Mouse (Mus musculus) hindbrain, postnatal 0 days (tissue): ENCODE measurements at regions not wholly inside any gene's neighbourhood (a gene's known extent, or its start where the extent isn't known, plus 50 kb on each side); places are given as distances from the start of the nearest gene placed in this dataset.
A peak's percentile ranks its signal among the peaks of the same experiment; 100 is the strongest.

Experiments
- ATAC-seq: fragments of 200-750 bp; cut with Nextera tagmentation; 2 replicates; pipeline ENCODE4 v1.8.0; 2017; ENCODE audit warnings: mild to moderate bottlenecking, moderate TSS enrichment, moderate library complexity
- DNase-seq: peaks from one replicate; pipeline ENCODE4 v3.0.0-alpha.2; 2015; ENCODE audit warnings: low spot score
- H3K27ac ChIP-seq: fragments of 300-500 bp; sonication (generic); 2 replicates; pipeline ENCODE4 v1.5.1; 2014; ENCODE audit warnings: mild to moderate bottlenecking
- H3K27me3 ChIP-seq: fragments of 300-500 bp; sonication (generic); 2 replicates; pipeline ENCODE4 v1.6.1; 2014; ENCODE audit warnings: low read length, mixed read lengths; ENCODE audit not compliant: insufficient read depth
- H3K36me3 ChIP-seq: fragments of 300-500 bp; sonication (generic); 2 replicates; pipeline ENCODE4 v1.6.1; 2014; ENCODE audit warnings: low read length, mixed read lengths; ENCODE audit not compliant: insufficient read depth
- H3K4me1 ChIP-seq: fragments of 300-500 bp; sonication (generic); 2 replicates; pipeline ENCODE4 v1.6.1; 2014; ENCODE audit warnings: antibody characterized with exemption, low read length, mixed read lengths; ENCODE audit not compliant: insufficient read depth
- H3K4me2 ChIP-seq: fragments of 300-500 bp; sonication (generic); 2 replicates; pipeline ENCODE4 v1.6.1; 2014; ENCODE audit warnings: low read depth, mild to moderate bottlenecking, low read length, moderate library complexity, mixed read lengths
- H3K4me3 ChIP-seq: fragments of 300-500 bp; sonication (generic); 2 replicates; pipeline ENCODE4 v1.5.1; 2014; ENCODE audit warnings: low read length
- H3K9ac ChIP-seq: fragments of 300-500 bp; sonication (generic); replicated peaks from 2 replicates; pipeline ENCODE4 v1.6.1; 2014; ENCODE audit warnings: mild to moderate bottlenecking, low read length, moderate library complexity, mixed read lengths
- H3K9me3 ChIP-seq: fragments of 300-500 bp; sonication (generic); 2 replicates; pipeline ENCODE4 v1.6.1; 2016; ENCODE audit warnings: low read length, mixed read lengths
- CTCF ChIP-seq: IDR thresholded peaks from 2 replicates; pipeline ENCODE4 v1.5.1; 2016; ENCODE audit warnings: antibody characterized with exemption, control low read depth, low read depth
- WGBS: fragments of 180-500 bp; shearing (Covaris S2); extraction: QIAGEN DNeasy Blood & Tissue Kit; methylation state at CpG from one replicate; pipeline ENCODE4 v1.1.7; 2014; 5-methylcytosine and 5-hydroxymethylcytosine counted together

DNA sequence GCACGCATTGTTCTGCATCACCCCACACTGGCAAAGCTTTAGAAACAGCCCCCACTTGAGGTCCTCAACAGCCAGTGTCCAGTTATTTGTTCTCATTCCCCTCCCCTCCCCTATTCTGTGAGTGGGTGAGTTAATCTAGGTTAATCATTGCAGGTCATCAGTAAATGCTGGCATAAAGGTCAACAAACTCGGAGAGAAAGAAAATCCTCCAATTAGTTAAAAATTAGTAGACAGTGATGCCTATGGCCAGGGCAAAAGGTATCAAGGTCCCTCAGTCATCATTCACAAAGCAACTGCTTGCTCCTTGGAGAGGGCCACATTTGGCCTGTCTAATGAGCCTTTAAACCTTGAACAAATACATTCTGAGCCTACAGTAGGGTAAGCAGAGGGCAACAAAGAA is 105.3 kb upstream of the Dynlrb2 start:
- DNase-seq, result no peak
- Histone ChIP-seq H3K4me3 (no peak overlapping the region), H3K9ac (no peak overlapping the region), H3K4me2 (no peak overlapping the region), H3K9me3 (no peaks in the 10 kb centered on the region), H3K27me3 (no peaks in the 10 kb centered on the region), H3K36me3 (no peaks in the 10 kb centered on the region), H3K4me1 (no peaks in the 10 kb centered on the region), H3K27ac (no peak overlapping the region)
- 69% methylated on average over 2 of the region's 2 CpGs for WGBS
- TF ChIP-seq CTCF, result no peak
- no peak for ATAC-seq

DNA sequence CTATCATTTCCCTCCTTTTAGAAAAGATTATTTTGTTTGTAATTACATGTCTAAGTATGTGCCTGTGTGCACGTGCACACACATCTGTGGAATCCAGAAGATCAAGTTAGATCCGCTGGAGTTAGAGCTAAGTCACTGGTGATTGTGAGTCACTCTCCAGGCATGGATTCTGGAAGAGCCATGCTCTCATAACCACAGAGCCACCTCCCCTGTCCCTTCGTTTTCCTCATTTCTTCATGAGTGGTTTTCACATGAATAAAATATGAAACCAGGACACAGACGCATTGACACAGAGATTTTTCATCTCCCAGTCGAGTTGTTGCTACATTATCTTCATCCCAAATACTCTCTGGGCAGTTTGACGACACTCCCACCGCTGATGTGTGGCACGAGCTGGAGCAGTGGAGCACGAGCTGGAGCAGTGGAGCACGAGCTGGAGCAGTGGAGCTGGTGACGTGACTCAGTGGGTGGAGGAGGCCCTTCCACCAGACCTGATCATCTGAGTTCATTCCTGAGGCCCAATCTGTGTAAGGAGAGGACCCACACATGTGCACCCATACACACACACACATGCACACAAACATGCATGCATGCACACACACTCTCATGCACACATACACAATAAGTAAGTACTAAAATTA is 106.1 kb upstream of the Dynlrb2 start:
- ATAC-seq, result no peak
- 72% methylated on average over 11 of the region's 11 CpGs for WGBS
- H3K4me2 ChIP-seq, result no peak overlapping the region

DNA sequence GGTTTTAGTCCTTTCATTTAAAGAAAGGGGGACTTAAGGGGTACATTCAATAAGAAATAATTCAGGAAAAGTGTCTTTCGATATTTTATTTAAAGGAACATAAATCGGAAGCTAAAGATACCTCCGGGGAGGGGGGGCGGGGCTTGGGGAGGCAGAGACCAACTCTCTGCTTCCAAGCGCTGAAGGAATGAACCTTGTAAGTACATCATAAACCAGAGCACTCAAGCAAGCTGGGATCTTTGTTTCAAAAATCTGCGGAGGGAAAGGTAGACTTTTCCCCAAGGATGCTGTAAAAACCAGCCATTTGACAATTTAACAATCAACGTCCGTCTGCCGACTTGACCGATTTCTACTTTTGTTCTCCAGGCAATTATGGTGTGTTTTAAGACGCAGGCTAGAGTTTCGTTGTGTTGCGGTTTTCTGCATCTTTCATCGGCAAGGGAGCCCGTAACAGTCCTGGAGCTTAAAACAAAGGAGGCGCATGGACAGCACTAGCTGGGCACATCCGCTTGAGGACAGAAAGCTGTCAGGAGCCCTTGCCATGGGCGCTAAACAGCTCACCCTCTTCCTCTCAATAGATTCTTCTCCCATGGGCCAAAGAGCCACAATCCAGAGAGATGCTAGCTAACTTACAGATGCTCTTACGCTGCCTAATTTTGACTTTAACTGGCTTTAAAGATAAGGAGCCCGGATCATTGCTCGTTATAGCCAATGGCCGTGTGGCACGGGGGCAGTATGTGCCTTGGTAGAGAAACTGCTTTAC is 119.4 kb upstream of the Dynlrb2 start:
- no peak for DNase-seq
- H3K9ac ChIP-seq, result no peak overlapping the region
- no peak overlapping the region for H3K4me3 ChIP-seq
- H3K36me3 ChIP-seq, result no peaks in the 10 kb centered on the region
- H3K27ac ChIP-seq, result no peak overlapping the region
- no peak for ATAC-seq
- WGBS, result 81% methylated on average over 23 of the region's 23 CpGs
- H3K27me3 ChIP-seq, result no peaks in the 10 kb centered on the region
- H3K4me2 ChIP-seq, result peak overlapping the region; percentile 32
- H3K4me1 ChIP-seq, result no peaks in the 10 kb centered on the region
- TF ChIP-seq CTCF, result no peak
- H3K9me3 ChIP-seq, result no peaks in the 10 kb centered on the region

More for the DNA sequence above, 106.1 kb upstream of the Dynlrb2 start:
- DNase-seq, result no peak
- H3K27me3 ChIP-seq, result no peaks in the 10 kb centered on the region
- no peak overlapping the region for H3K9ac ChIP-seq
- no peaks in the 10 kb centered on the region for H3K4me1 ChIP-seq
- H3K27ac ChIP-seq, result no peak overlapping the region
- TF ChIP-seq CTCF, result no peak
- no peak overlapping the region for H3K4me3 ChIP-seq
- H3K36me3 ChIP-seq, result no peaks in the 10 kb centered on the region
- H3K9me3 ChIP-seq, result no peaks in the 10 kb centered on the region

DNA sequence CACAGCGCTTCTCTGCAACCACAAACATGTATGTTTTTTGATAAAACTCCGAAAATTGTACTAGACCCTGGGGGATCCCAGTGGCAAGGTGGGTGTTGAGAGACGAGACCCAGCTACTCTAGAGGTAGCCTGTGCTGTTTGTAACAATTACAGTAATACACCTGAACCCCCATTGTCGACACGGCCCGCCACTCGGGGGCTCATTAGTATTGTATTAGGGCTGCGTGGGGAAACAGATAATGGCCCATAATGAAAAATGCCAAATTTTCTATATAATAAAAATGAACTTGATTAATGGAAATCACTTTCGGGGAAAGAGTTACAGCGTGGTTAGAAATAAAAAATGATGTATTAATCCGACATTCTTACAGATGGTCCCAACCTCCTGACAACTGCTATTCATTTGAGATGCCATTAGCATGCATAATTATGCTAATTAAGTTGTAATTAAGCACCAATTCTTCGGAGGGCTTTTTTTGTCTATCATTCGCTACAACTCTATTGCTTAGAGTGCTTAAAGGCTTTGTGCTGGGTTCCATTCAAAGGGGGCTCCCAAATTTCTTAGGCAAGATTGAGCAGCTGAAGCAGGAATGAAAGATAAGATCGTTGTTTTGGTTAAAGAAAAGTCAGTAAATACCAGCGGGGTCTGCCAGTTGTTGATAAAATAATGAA is 120.2 kb upstream of the Dynlrb2 start:
- Histone ChIP-seq H3K4me2 (peak overlapping the region; percentile 32), H3K36me3 (no peaks in the 10 kb centered on the region), H3K9me3 (no peaks in the 10 kb centered on the region), H3K27me3 (no peaks in the 10 kb centered on the region), H3K27ac (no peak overlapping the region), H3K4me3 (no peak overlapping the region), H3K9ac (no peak overlapping the region), H3K4me1 (no peaks in the 10 kb centered on the region)
- DNase-seq (no peak), ATAC-seq (no peak)
- no peak for TF ChIP-seq CTCF
- 53% methylated on average over 15 of the region's 15 CpGs for WGBS

DNA sequence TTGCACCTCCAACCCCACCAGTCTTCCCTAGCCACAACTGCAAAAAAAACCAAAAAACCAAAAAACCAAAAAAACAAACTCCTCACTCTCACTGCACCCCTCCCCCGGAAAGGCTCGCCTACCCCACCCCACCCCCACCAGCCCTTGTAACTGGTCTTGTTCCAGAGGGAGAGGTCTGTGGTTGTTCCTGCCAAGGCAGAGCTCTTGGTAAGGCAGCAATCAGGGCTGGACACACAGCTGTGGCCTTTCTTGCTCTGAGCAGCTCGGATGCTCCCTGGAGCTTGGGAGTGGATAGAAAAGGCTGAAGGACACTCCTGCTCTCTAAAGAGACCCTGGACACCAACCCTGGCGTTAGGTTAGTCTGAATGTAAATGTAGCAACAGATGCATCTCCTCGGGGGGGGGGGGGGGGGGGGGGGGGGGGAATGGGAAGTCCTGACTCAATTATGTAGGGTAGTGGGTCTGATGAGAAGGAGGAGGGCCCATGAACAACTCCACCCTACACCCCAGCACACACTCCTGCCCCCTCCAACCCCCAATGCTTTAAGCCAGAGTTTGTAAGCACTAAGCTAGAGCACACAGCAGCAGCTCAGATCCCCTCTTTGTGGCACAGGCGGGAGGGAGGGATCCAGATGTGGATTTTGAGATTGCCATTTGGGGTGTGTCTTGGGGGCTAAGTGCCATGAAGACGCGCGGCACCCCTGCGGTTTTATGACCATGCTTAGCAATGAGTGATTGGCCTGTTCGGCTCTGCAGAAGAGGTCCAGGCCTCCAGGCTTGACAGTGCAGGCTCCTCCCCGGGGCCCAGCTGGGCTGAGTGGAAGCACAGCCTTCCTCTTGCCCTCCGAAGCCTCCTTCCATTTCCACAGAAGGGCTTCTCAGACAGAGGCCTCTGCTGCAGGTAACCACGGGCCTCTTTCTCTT is 121.0 kb upstream of the Dynlrb2 start:
- Histone ChIP-seq H3K36me3 (no peaks in the 10 kb centered on the region), H3K9me3 (no peaks in the 10 kb centered on the region), H3K9ac (no peak overlapping the region), H3K4me2 (no peak overlapping the region), H3K4me1 (no peaks in the 10 kb centered on the region), H3K27ac (no peak overlapping the region), H3K4me3 (no peak overlapping the region), H3K27me3 (no peaks in the 10 kb centered on the region)
- ATAC-seq, result no peak
- TF ChIP-seq CTCF, result no peak
- WGBS, result 42% methylated on average over 13 of the region's 14 CpGs
- DNase-seq, result no peak

DNA sequence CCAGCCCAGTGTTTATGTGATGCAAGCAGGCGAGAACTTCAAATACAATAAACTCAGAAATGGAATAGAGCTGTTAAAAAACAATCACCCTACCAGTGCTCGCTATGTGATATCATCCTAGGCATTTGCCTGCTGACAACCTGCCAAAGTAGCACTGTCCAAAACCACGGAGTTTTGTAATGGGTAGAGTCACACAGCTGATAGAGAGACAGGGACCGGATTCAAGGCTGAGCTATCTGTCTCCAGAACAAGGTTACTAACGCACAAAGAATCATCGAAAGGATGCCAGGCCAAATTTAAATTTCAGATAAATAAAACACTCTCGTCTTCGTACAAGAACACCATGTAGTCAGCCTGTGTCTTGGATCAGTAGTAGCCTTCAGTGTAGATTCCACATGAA is 121.7 kb upstream of the Dynlrb2 start:
- no peak overlapping the region for H3K27ac ChIP-seq
- no peaks in the 10 kb centered on the region for H3K27me3 ChIP-seq
- no peaks in the 10 kb centered on the region for H3K4me1 ChIP-seq
- no peak for TF ChIP-seq CTCF
- no peak overlapping the region for H3K4me2 ChIP-seq
- H3K9me3 ChIP-seq, result no peaks in the 10 kb centered on the region
- H3K36me3 ChIP-seq, result no peaks in the 10 kb centered on the region
- no peak overlapping the region for H3K4me3 ChIP-seq
- WGBS, result 76% methylated on average over 8 of the region's 8 CpGs
- ATAC-seq (no peak), DNase-seq (no peak)
- H3K9ac ChIP-seq, result no peak overlapping the region
